Mouse (Mus musculus) hindbrain, embryonic 11.5 days (tissue): ENCODE data around the gene Cdk17. TPM values are rescaled to one million over a fixed set of nuclear protein-coding genes. Genes with fewer than 3 reads are reported as not detected.
A peak's percentile ranks its signal among the peaks of the same experiment; 100 is the strongest.

Experiments used
- ATAC-seq: fragments of 200-750 bp; cut with Nextera tagmentation; 2 replicates; pipeline ENCODE4 v1.8.0; 2017; ENCODE audit warnings: mild to moderate bottlenecking, moderate TSS enrichment, moderate library complexity; ENCODE audit not compliant: low FRiP score
- DNase-seq: peaks from one replicate; pipeline ENCODE4 v3.0.0-alpha.2; 2015; ENCODE audit warnings: low spot score
- H3K27ac ChIP-seq: fragments of 300-500 bp; sonication (generic); 2 replicates; pipeline ENCODE4 v1.5.1; 2014; ENCODE audit warnings: mild to moderate bottlenecking, low read depth, low read length
- H3K27me3 ChIP-seq: fragments of 300-500 bp; sonication (generic); 2 replicates; pipeline ENCODE4 v1.6.1; 2014; ENCODE audit warnings: mild to moderate bottlenecking, low read length, moderate library complexity, mixed read lengths; ENCODE audit not compliant: control insufficient read depth, insufficient read depth
- H3K36me3 ChIP-seq: fragments of 300-500 bp; sonication (generic); 2 replicates; pipeline ENCODE4 v1.6.1; 2014; ENCODE audit warnings: mild to moderate bottlenecking, low read length, moderate library complexity, mixed read lengths; ENCODE audit not compliant: control insufficient read depth, insufficient read depth
- H3K4me1 ChIP-seq: fragments of 300-500 bp; sonication (generic); replicated peaks from 2 replicates; pipeline ENCODE4 v1.6.1; 2014; ENCODE audit warnings: low read length, mixed read lengths; ENCODE audit not compliant: control insufficient read depth, insufficient read depth
- H3K4me2 ChIP-seq: fragments of 300-500 bp; sonication (generic); replicated peaks from 2 replicates; pipeline ENCODE4 v1.6.1; 2014; ENCODE audit warnings: mild to moderate bottlenecking, low read depth, low read length
- H3K4me3 ChIP-seq: fragments of 300-500 bp; sonication (generic); 2 replicates; pipeline ENCODE4 v1.5.1; 2014; ENCODE audit warnings: low read depth, low read length
- H3K9ac ChIP-seq: fragments of 300-500 bp; sonication (generic); 2 replicates; pipeline ENCODE4 v1.6.1; 2014; ENCODE audit warnings: low read depth, low read length
- H3K9me3 ChIP-seq: fragments of 300-500 bp; sonication (generic); 2 replicates; pipeline ENCODE4 v1.6.1; 2016; ENCODE audit warnings: low read length; ENCODE audit not compliant: control insufficient read depth
- WGBS: fragments of 180-500 bp; shearing (Covaris S2); extraction: QIAGEN DNeasy Blood & Tissue Kit; methylation state at CpG from one replicate; pipeline ENCODE4 v1.1.7; 2014; 5-methylcytosine and 5-hydroxymethylcytosine counted together
- polyA plus RNA-seq: library from polyadenylated mRNA; unstranded; fragments of >200 nt; fragmentation: Nextera tagmentation; extraction: Ambion mirVana; gene quantifications from 2 replicates; pipeline ENCODE4 v1.2.1, GENCODE M21; 2014

The Cdk17 gene
- polyA plus RNA-seq: 37.3 and 44.5 TPM in 2 replicates

DNA sequence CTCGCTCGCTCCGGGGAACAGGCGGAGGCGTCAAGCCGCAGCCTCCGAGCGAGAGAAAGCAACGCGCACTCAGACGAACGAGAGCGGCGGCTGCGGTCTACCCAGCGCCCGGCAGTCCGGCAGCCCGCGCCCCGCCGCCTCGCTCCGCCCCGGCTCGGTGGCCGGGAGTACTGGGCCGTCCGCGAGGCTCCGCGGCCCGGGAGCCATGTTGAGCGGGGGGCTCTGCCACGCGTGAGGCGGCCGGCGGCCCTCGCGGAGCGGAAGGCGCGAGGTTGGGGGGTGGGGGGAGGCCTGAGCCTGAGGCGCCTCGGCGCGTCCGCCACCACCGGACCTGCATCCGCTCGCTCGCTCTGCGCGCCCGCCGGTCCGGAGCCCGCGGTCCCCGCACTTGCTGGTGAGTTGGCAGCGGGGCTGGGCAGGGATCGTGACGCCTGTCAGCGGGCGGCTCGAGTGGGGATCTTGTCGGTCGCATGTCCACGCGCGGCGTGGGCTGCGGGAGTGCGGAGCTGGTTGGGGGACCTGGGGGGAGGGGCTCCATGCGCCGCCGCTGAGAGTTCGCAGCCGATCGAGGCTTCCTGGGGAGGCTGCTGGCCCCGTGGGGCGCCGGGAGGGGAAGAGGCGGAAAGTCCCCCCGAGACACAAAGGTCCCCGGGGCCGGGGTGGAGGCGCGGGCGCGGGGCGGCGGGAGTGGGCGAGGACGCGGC is at the start of gene Cdk17:
Gene Cdk17, plus strand, starts transcription at position 69 of the 704 bp plus-strand sequence.
- Histone ChIP-seq H3K36me3 (no peaks in the 10 kb centered on the region), H3K9ac (peak within 1 kb of the TSS; percentile 98), H3K4me1 (0 out of 2 replicates have a peak, but pooled peaks cover 8% of the 10 kb centered on the region), H3K9me3 (no peaks in the 10 kb centered on the region), H3K4me2 (peak within 1 kb of the TSS; percentile 61), H3K27ac (peak within 1 kb of the TSS; percentile 99), H3K4me3 (peak within 1 kb of the TSS; percentile 97), H3K27me3 (no peaks in the 10 kb centered on the region)
- DNase-seq (peak; percentile 77), ATAC-seq (peak; percentile 85)
- under 1% methylated on average over 64 of the region's 97 CpGs for WGBS

DNA sequence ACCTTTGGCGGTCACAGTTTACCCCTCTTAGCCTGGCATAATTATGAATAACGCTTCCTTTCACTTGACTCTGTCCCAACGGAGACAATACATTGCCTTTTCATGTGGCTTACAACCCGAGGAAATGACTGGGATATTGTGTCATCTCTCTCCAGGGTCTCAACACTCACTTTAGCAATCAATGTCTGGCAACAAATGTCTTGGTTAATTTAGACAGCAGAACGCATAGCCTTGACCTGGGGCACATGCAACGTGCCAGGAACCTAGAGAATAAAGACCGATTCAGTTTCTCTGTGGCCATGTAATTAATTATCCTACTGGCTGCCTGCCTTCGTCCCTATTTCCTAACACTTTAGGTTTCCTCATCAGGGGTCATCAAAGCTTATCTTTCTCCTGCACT is 49.3 kb upstream of the Cdk17 start:
- H3K27me3 ChIP-seq: no peaks in the 10 kb centered on the region
- DNase-seq (no peak), ATAC-seq (no peak)
- H3K9me3 ChIP-seq: no peaks in the 10 kb centered on the region
- H3K36me3 ChIP-seq: no peaks in the 10 kb centered on the region
- no peak overlapping the region for H3K9ac ChIP-seq
- no peak overlapping the region for H3K4me3 ChIP-seq
- H3K27ac ChIP-seq: no peak overlapping the region
- H3K4me2 ChIP-seq: no peak overlapping the region
- no peaks in the 10 kb centered on the region for H3K4me1 ChIP-seq
- 61% methylated on average over 8 of the region's 8 CpGs for WGBS

GRCm38 (mm10) chr10:93112021-93112420 is 48.7 kb upstream of the Cdk17 start:
- Histone ChIP-seq H3K36me3 (no peaks in the 10 kb centered on the region), H3K4me3 (no peak overlapping the region), H3K9me3 (no peaks in the 10 kb centered on the region), H3K4me1 (no peaks in the 10 kb centered on the region), H3K4me2 (no peak overlapping the region), H3K27ac (no peak overlapping the region), H3K9ac (no peak overlapping the region), H3K27me3 (no peaks in the 10 kb centered on the region)
- ATAC-seq (no peak), DNase-seq (no peak)
- WGBS: 91% methylated on average over 6 of the region's 6 CpGs

DNA sequence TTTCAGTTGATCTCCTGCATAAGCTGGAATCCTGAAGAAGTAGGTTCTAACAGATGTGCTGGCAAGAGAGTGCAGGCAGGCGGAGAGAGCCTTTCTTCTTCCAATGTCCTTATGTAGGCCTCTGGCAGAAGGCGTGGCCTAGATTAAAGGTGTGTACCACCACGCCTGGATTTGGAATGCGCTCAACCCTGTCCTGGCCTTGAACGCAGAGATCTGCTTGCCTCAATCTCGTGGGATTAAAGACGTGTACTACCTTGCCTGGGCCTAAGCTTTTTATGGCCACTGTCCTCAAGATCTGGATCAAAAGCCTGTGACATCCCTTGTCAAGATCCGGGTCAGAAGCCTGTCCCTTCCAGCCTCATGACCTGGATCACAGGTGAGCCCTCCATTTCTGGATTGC is 46.7 kb upstream of the Cdk17 start:
- Histone ChIP-seq H3K27ac (no peak overlapping the region), H3K9me3 (no peaks in the 10 kb centered on the region), H3K9ac (no peak overlapping the region), H3K36me3 (no peaks in the 10 kb centered on the region), H3K4me1 (no peaks in the 10 kb centered on the region), H3K4me3 (no peak overlapping the region), H3K4me2 (no peak overlapping the region), H3K27me3 (no peaks in the 10 kb centered on the region)
- ATAC-seq: no peak
- DNase-seq: no peak
- WGBS: 89% methylated on average over 8 of the region's 8 CpGs

DNA sequence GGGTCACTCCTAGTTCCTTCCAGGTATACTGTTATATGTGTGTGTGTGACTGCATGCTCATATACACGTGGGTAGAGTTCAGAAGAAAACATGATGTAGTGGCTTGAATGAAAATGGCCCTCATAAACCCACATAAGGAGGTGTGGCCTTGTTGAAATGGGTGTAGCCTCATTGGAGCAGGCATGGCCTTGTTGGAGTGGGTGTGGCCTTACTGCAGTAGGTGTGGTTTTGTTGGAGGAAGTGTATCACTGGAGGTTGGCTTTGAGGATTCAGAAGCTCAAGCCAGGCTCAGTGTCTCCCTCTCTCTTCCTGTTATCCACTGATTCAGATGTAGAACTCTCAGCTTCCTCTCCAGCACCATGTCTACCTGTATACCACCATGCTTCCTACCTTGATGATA is 45.9 kb upstream of the Cdk17 start:
- no peak for DNase-seq
- WGBS: 79% methylated on average over 1 of the region's 1 CpGs
- H3K27ac ChIP-seq: no peak overlapping the region

DNA sequence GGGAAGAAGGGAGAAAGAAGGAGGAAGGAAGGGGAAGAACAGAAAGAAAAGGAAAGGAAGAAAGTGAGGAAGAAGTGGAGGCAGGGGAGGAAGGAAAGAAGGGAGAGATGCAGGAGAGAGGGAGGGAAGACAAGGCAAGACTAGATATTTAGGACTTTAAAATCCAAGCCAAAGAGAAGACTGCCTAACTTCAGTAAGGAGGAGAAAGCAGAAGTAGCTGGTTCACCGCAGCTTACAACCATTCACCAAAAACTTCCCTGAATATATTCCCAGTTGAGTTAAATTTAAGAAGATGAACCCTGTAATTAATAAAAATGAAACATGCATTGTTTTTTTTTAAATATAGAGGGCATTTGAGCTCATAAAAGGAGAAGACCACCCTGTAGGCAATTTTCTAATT is 44.9 kb upstream of the Cdk17 start:
- Histone ChIP-seq H3K36me3 (no peaks in the 10 kb centered on the region), H3K9ac (no peak overlapping the region), H3K27me3 (no peaks in the 10 kb centered on the region), H3K4me2 (no peak overlapping the region), H3K9me3 (no peaks in the 10 kb centered on the region), H3K27ac (no peak overlapping the region), H3K4me3 (no peak overlapping the region), H3K4me1 (no peaks in the 10 kb centered on the region)
- DNase-seq (no peak), ATAC-seq (no peak)
- WGBS: 95% methylated on average over 1 of the region's 1 CpGs

More for the DNA sequence above, 45.9 kb upstream of the Cdk17 start:
- no peaks in the 10 kb centered on the region for H3K4me1 ChIP-seq
- H3K9me3 ChIP-seq: no peaks in the 10 kb centered on the region
- H3K36me3 ChIP-seq: no peaks in the 10 kb centered on the region
- no peaks in the 10 kb centered on the region for H3K27me3 ChIP-seq
- ATAC-seq: no peak
- H3K4me2 ChIP-seq: no peak overlapping the region
- no peak overlapping the region for H3K9ac ChIP-seq
- H3K4me3 ChIP-seq: no peak overlapping the region

GRCm38 (mm10) chr10:93116636-93117035 is 44.0 kb upstream of the Cdk17 start:
- Histone ChIP-seq H3K4me1 (no peaks in the 10 kb centered on the region), H3K4me2 (no peak overlapping the region), H3K36me3 (no peaks in the 10 kb centered on the region), H3K27me3 (no peaks in the 10 kb centered on the region), H3K9me3 (no peaks in the 10 kb centered on the region), H3K27ac (no peak overlapping the region), H3K9ac (no peak overlapping the region), H3K4me3 (no peak overlapping the region)
- no peak for ATAC-seq
- 92% methylated on average over 3 of the region's 3 CpGs for WGBS
- DNase-seq: no peak

GRCm38 (mm10) chr10:93119809-93120208 is 40.9 kb upstream of the Cdk17 start:
- Histone ChIP-seq H3K4me1 (no peaks in the 10 kb centered on the region), H3K27me3 (no peaks in the 10 kb centered on the region), H3K4me2 (no peak overlapping the region), H3K4me3 (no peak overlapping the region), H3K27ac (no peak overlapping the region), H3K9me3 (no peaks in the 10 kb centered on the region), H3K36me3 (no peaks in the 10 kb centered on the region), H3K9ac (no peak overlapping the region)
- 84% methylated on average over 5 of the region's 5 CpGs for WGBS
- no peak for ATAC-seq
- no peak for DNase-seq

GRCm38 (mm10) chr10:93121262-93121860 is 39.3 kb upstream of the Cdk17 start:
- ATAC-seq: no peak
- 88% methylated on average over 6 of the region's 6 CpGs for WGBS
- H3K9me3 ChIP-seq: no peaks in the 10 kb centered on the region
- H3K27me3 ChIP-seq: no peaks in the 10 kb centered on the region
- H3K36me3 ChIP-seq: no peaks in the 10 kb centered on the region
- no peak for DNase-seq
- no peak overlapping the region for H3K4me2 ChIP-seq
- H3K27ac ChIP-seq: no peak overlapping the region
- no peaks in the 10 kb centered on the region for H3K4me1 ChIP-seq
- H3K9ac ChIP-seq: no peak overlapping the region
- no peak overlapping the region for H3K4me3 ChIP-seq
